In the genomic region with DNA sequence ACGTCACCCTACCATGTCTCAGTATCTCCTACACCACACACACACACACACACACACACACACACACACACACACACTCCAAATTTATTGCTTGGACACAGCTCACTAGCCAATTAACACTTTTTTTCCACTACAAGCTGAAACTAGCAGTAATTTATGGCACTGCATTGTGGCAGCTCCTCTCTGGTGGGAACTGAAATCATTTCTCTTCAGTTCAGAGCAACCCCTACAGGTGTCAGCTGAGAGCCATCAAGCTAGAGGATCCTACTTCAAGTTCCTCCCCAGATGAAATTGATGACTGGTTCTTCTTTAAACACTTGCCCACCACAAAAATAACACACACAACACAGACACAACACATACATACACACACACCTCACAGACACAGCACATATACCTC, we compare ENCODE assay signal across 15 mouse cellular contexts. TPM values are rescaled to one million over a fixed set of nuclear protein-coding genes. Genes with fewer than 3 reads are reported as not detected.
DNase-seq lines count a peak whose midpoint lies in the region; ATAC-seq and TF ChIP-seq lines count a peak whose summit lies in the region.
"Had no signal": no experiment of that assay in that cellular context is flagged by ENCODE, and none has a peak within 500 bp of the region (broad histone marks: within the 10 kb centered on the region; RNA-seq: fewer than 3 reads in every experiment).

No protein-coding gene starts in this region.

- peak; percentile 24 to 46 for DNase-seq in left cerebral cortex, postnatal 10 days (ENCODE audit: extremely low spot score in 1 of 2, low spot score in 2 of 2)
- no peak for DNase-seq in left cerebral cortex, adult 11 months (ENCODE audit: low spot score)
- peak; percentile 43 to 56 for DNase-seq in cerebellum, adult 2 months
- DNase-seq: heart, postnatal 10 days; kidney, adult 9 months; layer of hippocampus, postnatal 36 days; lung, postnatal 4 days; retina, postnatal 1 day had no signal

- H3K27me3 ChIP-seq in cerebellum, adult 2 months (ENCODE audit: control insufficient read depth, insufficient read depth, low read length): no peaks in the 10 kb centered on the region
- H3K27me3 ChIP-seq in midbrain, embryonic 15.5 days (replicated peaks): no peaks in the 10 kb centered on the region
- no peaks in the 10 kb centered on the region for H3K27me3 ChIP-seq in intestine, embryonic 16.5 days (replicated peaks; ENCODE audit: control insufficient read depth, insufficient read depth, low read length)
- no peaks in the 10 kb centered on the region for H3K27me3 ChIP-seq in kidney, embryonic 16.5 days (ENCODE audit: insufficient read depth, low read length)
- H3K27me3 ChIP-seq: liver, embryonic 12.5 days had no signal

- no peak overlapping the region for H3K27ac ChIP-seq in cerebellum, adult 2 months (ENCODE audit: insufficient read depth, low read length)
- no peak overlapping the region for H3K27ac ChIP-seq in cortical plate, adult 2 months (ENCODE audit: insufficient read depth, low read length)
- H3K27ac ChIP-seq in midbrain, embryonic 15.5 days: peak overlapping the region; percentile 65; the same call in 1 of the 2 replicates
- no peak overlapping the region for H3K27ac ChIP-seq in intestine, embryonic 16.5 days (ENCODE audit: low read length)
- no peak overlapping the region for H3K27ac ChIP-seq in kidney, embryonic 16.5 days (ENCODE audit: low read length)
- H3K27ac ChIP-seq: liver, embryonic 12.5 days had no signal

- peak overlapping the region; percentile 7 for H3K9ac ChIP-seq in midbrain, embryonic 15.5 days
- no peak overlapping the region for H3K9ac ChIP-seq in intestine, embryonic 16.5 days (ENCODE audit: low read depth, low read length)
- H3K9ac ChIP-seq in kidney, embryonic 16.5 days (replicated peaks; ENCODE audit: low read length): no peak overlapping the region
- H3K9ac ChIP-seq: liver, embryonic 12.5 days had no signal

- peaks cover 21% of the 10 kb centered on the region for H3K36me3 ChIP-seq in midbrain, embryonic 15.5 days (replicated peaks)
- H3K36me3 ChIP-seq in intestine, embryonic 16.5 days (ENCODE audit: control insufficient read depth, insufficient read depth, low read length): no peaks in the 10 kb centered on the region
- H3K36me3 ChIP-seq in kidney, embryonic 16.5 days (ENCODE audit: insufficient read depth, low read length): no peaks in the 10 kb centered on the region
- H3K36me3 ChIP-seq: liver, embryonic 12.5 days had no signal

- H3K4me2 ChIP-seq in midbrain, embryonic 15.5 days: peak overlapping the region; percentile 64
- no peak overlapping the region for H3K4me2 ChIP-seq in intestine, embryonic 16.5 days (ENCODE audit: low read depth, low read length)
- no peak overlapping the region for H3K4me2 ChIP-seq in kidney, embryonic 16.5 days (replicated peaks; ENCODE audit: low read depth, low read length)
- H3K4me2 ChIP-seq: liver, embryonic 12.5 days had no signal

- H3K9me3 ChIP-seq in midbrain, embryonic 15.5 days: peaks cover 9% of the 10 kb centered on the region; the same call in 1 of the 2 replicates
- 0 out of 2 replicates have a peak, but pooled peaks cover 9% of the 10 kb centered on the region for H3K9me3 ChIP-seq in intestine, embryonic 16.5 days (ENCODE audit: control insufficient read depth, low read length)
- H3K9me3 ChIP-seq in kidney, embryonic 16.5 days (ENCODE audit: low read length): peaks cover 9% of the 10 kb centered on the region

- TF ChIP-seq POLR2A in cerebellum, adult 2 months (IDR thresholded peaks at IDR 0.05; ENCODE audit: borderline replicate concordance, insufficient read depth, low read length): no peak
- no peak for TF ChIP-seq POLR2A in cortical plate, adult 2 months (IDR thresholded peaks at IDR 0.05; ENCODE audit: extremely low read depth, insufficient read depth, low read length)

- ATAC-seq in midbrain, embryonic 15.5 days (replicated peaks): no peak
- no peak for ATAC-seq in intestine, embryonic 16.5 days
- no peak for ATAC-seq in granulocyte monocyte progenitor cell, adult 5-6 weeks (replicated peaks; ENCODE audit: poor library complexity, severe bottlenecking)
- no peak for ATAC-seq in kidney, embryonic 16.5 days (ENCODE audit: low FRiP score, low TSS enrichment)
- ATAC-seq: liver, embryonic 12.5 days had no signal

- no peak for TF ChIP-seq CTCF in cerebellum, adult 2 months (IDR thresholded peaks at IDR 0.05; ENCODE audit: borderline replicate concordance, insufficient read depth, low read depth, low read length)
- peak; percentile 6; the same call in 1 of the 2 replicates for TF ChIP-seq CTCF in cortical plate, adult 2 months (IDR thresholded peaks at IDR 0.05; ENCODE audit: extremely low read depth, insufficient read depth, low read length)

- peak overlapping the region; percentile 63 for H3K4me3 ChIP-seq in cerebellum, adult 2 months (replicated peaks; ENCODE audit: insufficient read depth, low read depth, low read length)
- peak overlapping the region; percentile 67 for H3K4me3 ChIP-seq in cortical plate, adult 2 months (ENCODE audit: insufficient read depth, low read length)
- peak overlapping the region; percentile 57 for H3K4me3 ChIP-seq in midbrain, embryonic 15.5 days
- H3K4me3 ChIP-seq in intestine, embryonic 16.5 days (ENCODE audit: low read length): no peak overlapping the region
- no peak overlapping the region for H3K4me3 ChIP-seq in kidney, embryonic 16.5 days (ENCODE audit: low read length)
- H3K4me3 ChIP-seq: liver, embryonic 12.5 days; myocyte had no signal

- WGBS in cerebellum, adult 2 months: 18% methylated on average over 1 of the region's 1 CpGs
- 89% methylated on average over 1 of the region's 1 CpGs for WGBS in midbrain, embryonic 15.5 days
- WGBS in intestine, embryonic 16.5 days: 75% methylated on average over 1 of the region's 1 CpGs
- WGBS in kidney, embryonic 16.5 days: 52% methylated on average over 1 of the region's 1 CpGs

- peaks cover 12% of the 10 kb centered on the region for H3K4me1 ChIP-seq in cerebellum, adult 2 months (ENCODE audit: control insufficient read depth, insufficient read depth, low read length)
- peaks cover 3% of the 10 kb centered on the region for H3K4me1 ChIP-seq in cortical plate, adult 2 months (ENCODE audit: control insufficient read depth, insufficient read depth, low read length)
- peaks cover 17% of the 10 kb centered on the region for H3K4me1 ChIP-seq in midbrain, embryonic 15.5 days
- no peaks in the 10 kb centered on the region for H3K4me1 ChIP-seq in intestine, embryonic 16.5 days (ENCODE audit: control insufficient read depth, insufficient read depth, low read length)
- no peaks in the 10 kb centered on the region for H3K4me1 ChIP-seq in kidney, embryonic 16.5 days (ENCODE audit: insufficient read depth, low read length)
- H3K4me1 ChIP-seq: liver, embryonic 12.5 days had no signal

- intact Hi-C loops in left cerebral cortex, postnatal 10 days (cut with DNase I): no loop called here

RNA-seq across cellular contexts. Expression of a gene that starts 2.2 kb away (rescaled TPM):
- total RNA-seq in left cerebral cortex, postnatal 10 days (2021): 100 to 1,000 TPM; 718 to 743 TPM
- 143 and 168 TPM in 2 replicates for polyA plus RNA-seq in cerebellum, adult 2 months (2012; rRNA removed)
- polyA plus RNA-seq in cortical plate, adult 2 months (2012; rRNA removed): 244 and 266 TPM in 2 replicates
- polyA plus RNA-seq in midbrain, embryonic 15.5 days (2015; fragmentation: Nextera tagmentation; extraction: Ambion mirVana): 210 and 212 TPM in 2 replicates
- 1.6 and 2.1 TPM in 2 replicates for polyA plus RNA-seq in intestine, embryonic 16.5 days (2015; fragmentation: Nextera tagmentation; extraction: Ambion mirVana)
- total RNA-seq in granulocyte monocyte progenitor cell, adult 5-6 weeks (2014; fragmentation: Nextera tagmentation): 7.7 and 13.9 TPM in 2 replicates
- total RNA-seq in granulocyte monocyte progenitor cell, adult 5-6 weeks (2017): 8.6 and 19.7 TPM in 2 replicates
- 4.6 and 5.5 TPM in 2 replicates for polyA plus RNA-seq in kidney, embryonic 16.5 days (2015; fragmentation: Nextera tagmentation; extraction: Ambion mirVana)

Comparison
In these comparisons a context has a peak if more than half of its experiments do, and no peak if none do; other contexts are left out.
1. H3K4me3 ChIP-seq: peak in cerebellum, adult 2 months (single experiment), cortical plate, adult 2 months (single experiment) and midbrain, embryonic 15.5 days (single experiment); none in intestine, embryonic 16.5 days (single experiment) and kidney, embryonic 16.5 days (single experiment).
2. RNA of a gene that starts 2.2 kb away (polyA plus RNA-seq): 244 to 266 TPM in cortical plate, adult 2 months, 210 to 212 TPM in midbrain, embryonic 15.5 days and 143 to 168 TPM in cerebellum, adult 2 months; 4.6 to 5.5 TPM in kidney, embryonic 16.5 days and 1.6 to 2.1 TPM in intestine, embryonic 16.5 days; every median in the first group is over 10 times any median in the second.